Mouse (Mus musculus): ENCODE results near the gene Amigo3.

Amigo3 gene

DNA sequence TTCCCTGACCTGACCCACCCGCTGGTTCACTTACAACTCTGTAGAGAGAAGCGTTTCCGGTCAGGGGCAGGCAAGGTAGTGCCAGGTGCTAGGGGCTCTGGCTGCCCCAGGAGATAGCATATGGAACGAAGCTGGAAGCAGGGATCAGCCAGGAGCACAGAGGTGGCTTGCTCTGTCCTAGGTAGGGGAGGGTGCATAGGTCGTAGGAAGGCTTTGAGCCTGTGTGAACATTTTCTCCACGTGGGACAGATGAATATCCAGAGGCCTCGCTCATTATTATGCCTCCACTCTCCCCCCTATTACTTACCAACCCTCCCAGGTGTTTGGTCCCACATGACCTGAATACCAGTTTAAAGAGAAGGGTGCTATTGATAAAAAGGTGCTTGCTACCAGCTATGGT lies 548 bp upstream of the Amigo3 start:
- no peak for DNase-seq (ENCODE audit: low spot score in 2 of 2)

DNA sequence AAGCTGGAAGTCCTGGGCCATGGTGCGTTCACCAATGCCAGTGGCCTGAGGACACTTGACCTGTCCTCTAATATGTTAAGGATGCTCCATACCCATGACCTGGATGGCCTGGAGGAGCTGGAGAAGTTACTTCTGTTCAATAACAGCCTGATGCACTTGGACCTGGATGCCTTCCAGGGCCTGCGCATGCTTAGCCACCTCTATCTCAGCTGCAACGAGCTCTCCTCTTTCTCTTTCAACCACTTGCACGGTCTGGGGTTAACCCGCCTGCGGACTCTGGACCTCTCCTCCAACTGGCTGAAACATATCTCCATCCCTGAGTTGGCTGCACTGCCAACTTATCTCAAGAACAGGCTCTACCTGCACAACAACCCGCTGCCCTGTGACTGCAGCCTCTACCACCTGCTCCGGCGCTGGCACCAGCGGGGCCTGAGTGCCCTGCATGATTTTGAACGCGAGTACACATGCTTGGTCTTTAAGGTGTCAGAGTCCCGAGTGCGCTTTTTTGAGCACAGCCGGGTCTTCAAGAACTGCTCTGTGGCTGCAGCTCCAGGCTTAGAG lies 786 bp downstream of the Amigo3 start:
- DNase-seq (ENCODE audit: low spot score in 2 of 2): no peak

DNA sequence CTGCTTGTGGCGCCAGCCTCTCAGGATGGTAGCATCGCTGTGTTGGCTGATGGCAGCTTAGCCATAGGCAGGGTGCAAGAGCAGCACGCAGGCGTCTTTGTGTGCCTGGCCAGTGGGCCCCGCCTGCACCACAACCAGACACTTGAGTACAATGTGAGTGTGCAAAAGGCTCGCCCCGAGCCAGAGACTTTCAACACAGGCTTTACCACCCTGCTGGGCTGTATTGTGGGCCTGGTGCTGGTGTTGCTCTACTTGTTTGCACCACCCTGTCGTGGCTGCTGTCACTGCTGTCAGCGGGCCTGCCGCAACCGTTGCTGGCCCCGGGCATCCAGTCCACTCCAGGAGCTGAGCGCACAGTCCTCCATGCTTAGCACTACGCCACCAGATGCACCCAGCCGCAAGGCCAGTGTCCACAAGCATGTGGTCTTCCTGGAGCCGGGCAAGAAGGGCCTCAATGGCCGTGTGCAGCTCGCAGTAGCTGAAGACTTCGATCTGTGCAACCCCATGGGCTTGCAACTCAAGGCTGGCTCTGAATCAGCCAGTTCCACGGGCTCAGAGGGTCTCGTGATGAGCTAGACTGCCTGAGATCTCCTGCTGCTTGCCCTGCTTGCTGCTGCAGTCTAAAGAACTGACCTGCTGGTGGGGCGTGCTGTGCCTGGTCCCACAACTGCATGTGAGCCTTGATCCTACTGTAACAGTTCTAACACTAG lies 1.5 kb downstream of the Amigo3 start:
- DNase-seq (ENCODE audit: low spot score in 2 of 2): no peak

DNA sequence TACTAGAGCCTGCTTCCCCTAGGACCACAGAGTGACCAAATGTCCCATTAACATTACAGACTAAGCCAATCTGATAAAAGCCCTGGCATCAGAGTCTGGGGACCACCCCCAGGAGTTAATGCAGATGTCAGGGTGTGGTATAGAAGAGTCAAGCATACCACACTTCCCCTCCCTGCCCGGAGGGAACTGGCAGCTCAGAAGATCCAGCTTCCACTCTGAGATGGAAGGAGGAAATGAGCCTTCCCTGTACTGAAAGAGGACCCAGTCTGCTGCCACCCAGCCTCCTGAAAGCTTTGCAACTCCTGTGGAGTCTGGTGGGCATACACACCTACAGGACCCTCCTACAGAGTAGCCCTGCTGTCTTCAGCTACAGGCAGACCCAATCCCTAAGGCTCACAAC lies 2.1 kb downstream of the Amigo3 start:
- no peak for DNase-seq (ENCODE audit: low spot score in 2 of 2)

DNA sequence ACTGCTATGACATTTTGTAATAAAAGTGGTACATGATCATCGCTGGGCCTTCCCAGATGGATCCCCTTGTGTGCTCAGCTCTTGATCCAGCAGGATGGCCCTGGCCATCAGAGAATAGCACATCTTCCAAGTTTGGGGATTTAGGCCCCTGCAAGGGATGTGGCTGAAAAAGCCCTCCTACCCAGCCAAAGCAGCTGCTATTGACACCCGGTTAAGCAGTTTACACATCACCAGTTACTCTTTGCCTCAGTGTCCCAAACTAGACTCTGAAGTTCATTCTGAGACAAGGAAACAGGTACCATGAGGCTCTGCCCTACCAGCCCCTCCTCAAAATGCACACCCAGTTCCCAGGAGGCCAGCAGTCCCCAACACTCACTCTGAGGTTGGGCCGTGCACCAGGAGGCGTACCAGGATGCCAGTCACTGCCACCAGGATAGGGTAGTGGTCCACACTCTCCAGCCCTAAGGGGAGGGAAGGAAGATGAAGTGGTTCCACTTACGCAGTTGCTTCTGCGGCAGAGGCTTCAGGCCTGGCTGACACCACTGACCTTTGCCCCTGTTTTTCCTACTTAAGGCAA lies 2.8 kb downstream of the Amigo3 start:
- DNase-seq (ENCODE audit: low spot score in 2 of 2): no peak

- DNase-seq (ENCODE audit: low spot score in 2 of 2): no peak
These were observed 3.7 kb downstream of the Amigo3 start for GRCm38 (mm10) chr9:108056361-108057261.

GRCm38 (mm10) chr9:108057262-108057562 lies 4.3 kb downstream of the Amigo3 start:
- no peak for DNase-seq (ENCODE audit: low spot score in 2 of 2)

GRCm38 (mm10) chr9:108058291-108058690 lies 5.3 kb downstream of the Amigo3 start:
- DNase-seq (ENCODE audit: low spot score in 2 of 2): no peak

- DNase-seq (ENCODE audit: low spot score in 2 of 2): no peak
These were observed 9.2 kb downstream of the Amigo3 start for GRCm38 (mm10) chr9:108062142-108062541.

GRCm38 (mm10) chr9:108063361-108063760 lies 10.4 kb downstream of the Amigo3 start:
- no peak for DNase-seq (ENCODE audit: low spot score in 2 of 2)

GRCm38 (mm10) chr9:108065491-108066011 lies 12.6 kb downstream of the Amigo3 start:
- DNase-seq (ENCODE audit: low spot score in 2 of 2): no peak

DNA sequence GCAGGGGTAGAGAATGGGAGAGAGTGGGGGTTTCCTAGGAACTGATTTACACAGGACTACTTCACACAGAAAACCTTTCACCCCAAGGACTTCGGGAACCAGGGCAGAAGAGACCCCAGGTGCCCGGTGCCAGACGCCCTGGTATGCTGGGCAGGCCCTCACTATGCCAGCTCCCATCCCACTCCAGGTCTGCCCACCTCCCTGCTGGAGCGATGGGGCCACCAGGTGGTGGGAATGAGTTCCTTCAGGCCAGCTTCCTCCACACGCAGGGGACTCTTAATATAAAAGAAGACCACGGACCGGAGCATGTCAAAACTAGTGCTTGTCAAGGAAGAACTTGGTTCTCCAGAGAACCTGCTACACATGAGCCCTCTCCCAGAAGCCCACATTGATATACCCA lies 14.2 kb downstream of the Amigo3 start:
- no peak for DNase-seq (ENCODE audit: low spot score in 2 of 2)

GRCm38 (mm10) chr9:108067900-108068299 lies 14.9 kb downstream of the Amigo3 start:
- DNase-seq (ENCODE audit: low spot score in 2 of 2): peak; percentile 60 to 85

DNA sequence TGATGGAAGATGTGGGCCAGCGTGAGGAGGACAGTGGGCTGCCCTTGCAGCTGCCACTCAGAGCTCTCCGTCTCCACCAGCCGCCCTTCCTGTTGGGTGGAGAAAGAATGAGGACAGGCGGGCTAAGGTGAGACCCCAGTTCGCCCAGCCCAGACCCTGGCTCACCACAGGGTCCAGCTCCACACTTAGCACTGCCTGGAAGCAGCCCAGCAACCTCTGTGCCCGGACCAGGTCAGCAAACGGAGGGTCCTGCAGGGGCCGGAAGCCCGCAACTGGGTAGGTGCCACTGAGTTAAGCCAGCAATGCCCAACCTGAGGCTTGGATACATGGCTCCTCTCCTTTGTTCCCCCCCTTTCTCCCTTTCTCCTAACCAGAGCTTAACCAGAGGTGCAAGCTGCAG lies 16.0 kb downstream of the Amigo3 start:
- no peak for DNase-seq (ENCODE audit: low spot score in 2 of 2)

DNA sequence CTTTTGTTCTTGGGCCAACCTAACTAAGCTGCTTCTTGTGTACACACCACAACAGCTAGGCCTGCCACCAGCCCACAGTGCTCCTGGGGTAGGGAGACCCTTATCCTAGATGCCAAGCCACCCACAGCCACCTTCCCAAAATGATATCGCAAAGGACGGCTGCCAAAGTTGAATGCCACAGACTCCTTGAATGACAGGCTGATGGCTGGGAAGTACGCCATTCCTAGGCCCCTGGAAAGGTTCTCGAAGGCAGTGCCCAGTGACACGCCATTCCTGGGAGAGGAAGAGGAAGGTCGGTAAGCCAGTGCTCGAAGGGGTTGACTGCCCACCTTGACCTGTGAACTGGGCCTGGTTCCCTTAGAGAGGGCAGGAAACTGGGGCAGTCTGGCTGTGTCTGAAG lies 16.6 kb downstream of the Amigo3 start:
- no peak for DNase-seq (ENCODE audit: low spot score in 2 of 2)

DNA sequence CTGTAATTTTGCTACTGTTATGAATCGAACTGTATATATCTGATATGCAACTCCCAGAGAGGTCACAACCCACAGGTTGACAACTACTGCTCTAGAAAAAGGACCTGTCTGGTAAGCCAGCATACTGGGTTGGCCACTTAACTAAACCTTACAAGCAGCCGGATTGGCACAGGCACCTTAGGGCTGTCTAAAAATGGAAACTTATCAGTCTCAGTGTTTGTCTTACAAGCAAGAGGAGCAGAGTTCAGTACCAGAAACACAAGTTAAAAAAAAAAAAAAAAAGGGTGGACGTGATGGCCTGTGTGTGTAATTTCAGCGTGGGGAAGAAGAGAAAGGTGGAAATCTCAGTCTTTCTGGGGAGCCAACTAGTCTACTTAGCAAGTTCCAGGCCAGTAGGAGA lies 18.8 kb downstream of the Amigo3 start:
- DNase-seq (ENCODE audit: low spot score in 2 of 2): no peak

DNA sequence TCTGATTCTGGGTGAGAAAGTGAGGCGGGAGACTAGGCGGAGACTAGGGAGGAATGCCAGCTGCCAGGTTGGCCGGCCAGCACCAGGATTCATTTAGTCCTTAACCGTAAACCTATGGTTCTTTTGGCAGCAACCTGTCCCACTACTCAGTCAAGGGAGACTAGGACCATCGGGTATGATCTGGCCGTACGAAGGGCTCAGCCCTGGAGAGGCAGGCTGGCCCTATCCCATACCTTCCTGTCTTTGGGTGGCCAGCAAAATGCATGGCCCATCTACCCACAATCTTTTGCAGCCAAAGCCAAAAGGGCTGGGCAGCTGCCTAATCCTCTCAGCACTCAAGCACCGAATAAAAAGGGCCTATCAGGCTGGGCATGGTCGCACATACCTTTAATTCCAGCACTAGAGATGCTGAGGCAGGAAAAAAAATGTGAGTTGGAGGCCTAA lies 19.5 kb downstream of the Amigo3 start:
- DNase-seq (ENCODE audit: low spot score in 2 of 2): no peak

GRCm38 (mm10) chr9:108073141-108073930 lies 20.4 kb downstream of the Amigo3 start:
- no peak for DNase-seq (ENCODE audit: low spot score in 2 of 2)

DNA sequence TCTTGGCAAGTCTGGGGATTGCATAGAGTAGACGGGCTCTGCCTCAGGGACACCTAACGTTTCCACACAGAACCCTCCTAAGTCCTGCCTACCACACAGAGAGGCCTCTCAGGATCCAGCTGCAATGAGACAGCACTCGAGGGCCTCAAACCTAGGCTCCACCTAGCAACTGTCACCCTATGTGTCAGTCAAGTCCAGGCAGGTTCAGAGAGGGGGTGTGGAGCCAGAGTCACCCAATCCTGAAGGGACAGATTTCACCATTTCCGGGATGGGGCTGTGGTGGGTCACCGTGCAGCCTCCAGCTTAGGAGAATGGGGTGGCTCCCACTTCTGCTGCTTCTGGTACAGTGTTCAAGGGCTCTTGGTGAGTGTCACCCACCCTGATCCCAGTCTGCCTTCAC lies 27.2 kb downstream of the Amigo3 start, which contains the start of gene Mst1:
Gene Mst1 (plus strand): TSS at position 269 of the 400 bp plus-strand sequence.
- DNase-seq (ENCODE audit: low spot score in 2 of 2): no peak

GRCm38 (mm10) chr9:108082549-108082948 lies 29.6 kb downstream of the Amigo3 start:
- DNase-seq (ENCODE audit: low spot score in 2 of 2): no peak

- no peak for DNase-seq (ENCODE audit: low spot score in 2 of 2)
These were observed 30.1 kb downstream of the Amigo3 start, which contains the start of gene Rnf123 for GRCm38 (mm10) chr9:108082988-108083431. TSS of gene Rnf123 (minus strand) at chr9:108083346.
